Mouse (Mus musculus): Measurements from ENCODE around the gene Rbbp8nl.

DNA sequence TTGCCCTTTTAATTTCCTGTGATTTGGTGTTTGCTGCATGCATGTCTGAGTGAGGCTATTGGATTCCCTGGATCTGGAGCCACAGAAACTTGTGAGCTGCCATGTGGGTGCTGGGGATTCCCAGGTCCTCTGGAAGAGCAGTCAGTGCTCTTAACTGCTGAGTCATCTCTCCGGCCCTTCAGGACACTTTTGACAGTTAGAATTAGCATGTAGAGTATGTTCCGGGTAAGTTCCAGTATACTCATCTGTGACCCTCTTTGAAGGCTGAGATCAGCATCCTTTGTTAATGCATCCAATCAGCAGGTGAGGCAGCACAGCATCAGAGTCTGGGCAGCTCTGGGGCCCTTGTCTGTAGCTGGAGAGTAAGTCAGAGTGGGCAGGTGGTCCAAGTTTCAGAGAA lies 10.6 kb upstream of the Rbbp8nl start:
- TF ChIP-seq CTCF (IDR thresholded peaks at IDR 0.05; ENCODE audit: extremely low read depth, insufficient read depth, low read length) (no peak), POLR2A (IDR thresholded peaks at IDR 0.05; ENCODE audit: extremely low read depth, insufficient read depth, low read length) (no peak)

All from cortical plate, adult 2 months (tissue).